Mouse (Mus musculus) kidney, embryonic 16.5 days (tissue): ENCODE measurements at regions not wholly inside any gene's neighbourhood (a gene's known extent, or its start where the extent isn't known, plus 50 kb on each side); places are given as distances from the start of the nearest gene placed in this dataset.

Experiments used
- ATAC-seq: fragments of 200-750 bp; cut with Nextera tagmentation; 2 replicates; pipeline ENCODE4 v1.8.0; 2017; ENCODE audit warnings: moderate TSS enrichment; ENCODE audit not compliant: low FRiP score, low TSS enrichment
- H3K27ac ChIP-seq: fragments of 300-500 bp; sonication (generic); 2 replicates; pipeline ENCODE4 v1.5.1; 2014; ENCODE audit warnings: low read length
- H3K27me3 ChIP-seq: fragments of 300-500 bp; sonication (generic); 2 replicates; pipeline ENCODE4 v1.6.1; 2014; ENCODE audit warnings: low read length, control low read depth, mixed read lengths; ENCODE audit not compliant: insufficient read depth
- H3K36me3 ChIP-seq: fragments of 300-500 bp; sonication (generic); 2 replicates; pipeline ENCODE4 v1.6.1; 2014; ENCODE audit warnings: low read length, control low read depth, mixed read lengths; ENCODE audit not compliant: insufficient read depth
- H3K4me1 ChIP-seq: fragments of 300-500 bp; sonication (generic); 2 replicates; pipeline ENCODE4 v1.6.1; 2014; ENCODE audit warnings: low read length, control low read depth, mixed read lengths; ENCODE audit not compliant: insufficient read depth
- H3K4me2 ChIP-seq: fragments of 300-500 bp; sonication (generic); replicated peaks from 2 replicates; pipeline ENCODE4 v1.6.1; 2014; ENCODE audit warnings: low read depth, low read length
- H3K4me3 ChIP-seq: fragments of 300-500 bp; sonication (generic); 2 replicates; pipeline ENCODE4 v1.5.1; 2014; ENCODE audit warnings: mild to moderate bottlenecking, low read length
- H3K9ac ChIP-seq: fragments of 300-500 bp; sonication (generic); replicated peaks from 2 replicates; pipeline ENCODE4 v1.6.1; 2014; ENCODE audit warnings: low read length
- H3K9me3 ChIP-seq: fragments of 300-500 bp; sonication (generic); 2 replicates; pipeline ENCODE4 v1.6.1; 2016; ENCODE audit warnings: low read length, control low read depth
- WGBS: fragments of 180-500 bp; shearing (Covaris S2); extraction: QIAGEN DNeasy Blood & Tissue Kit; methylation state at CpG from one replicate; pipeline ENCODE4 v1.1.7; 2014; 5-methylcytosine and 5-hydroxymethylcytosine counted together

- Histone ChIP-seq H3K4me3 (no peak overlapping the region), H3K27me3 (no peaks in the 10 kb centered on the region), H3K9ac (no peak overlapping the region), H3K4me1 (peaks cover 16% of the 10 kb centered on the region), H3K36me3 (no peaks in the 10 kb centered on the region), H3K9me3 (no peaks in the 10 kb centered on the region), H3K4me2 (no peak overlapping the region), H3K27ac (no peak overlapping the region)
- ATAC-seq = 0 out of 2 replicates have a peak, but pooled peaks have one; percentile 50
- 41% methylated on average over 1 of the region's 1 CpGs for WGBS
These were observed 113.1 kb upstream of the Jag1 start for GRCm38 (mm10) chr2:137229422-137230069.

- WGBS = 90% methylated on average over 4 of the region's 4 CpGs
- ATAC-seq = no peak
- no peak overlapping the region for H3K27ac ChIP-seq
- peaks cover 16% of the 10 kb centered on the region for H3K4me1 ChIP-seq
- no peak overlapping the region for H3K4me3 ChIP-seq
- no peaks in the 10 kb centered on the region for H3K36me3 ChIP-seq
- no peak overlapping the region for H3K9ac ChIP-seq
- no peaks in the 10 kb centered on the region for H3K9me3 ChIP-seq
- no peaks in the 10 kb centered on the region for H3K27me3 ChIP-seq
- H3K4me2 ChIP-seq = no peak overlapping the region
These were observed 111.1 kb upstream of the Jag1 start for GRCm38 (mm10) chr2:137227495-137227894.

- no peaks in the 10 kb centered on the region for H3K27me3 ChIP-seq
- H3K9me3 ChIP-seq = no peaks in the 10 kb centered on the region
- peak overlapping the region; percentile 40; the same call in 1 of the 2 replicates for H3K27ac ChIP-seq
- H3K36me3 ChIP-seq = no peaks in the 10 kb centered on the region
- peaks cover 5% of the 10 kb centered on the region for H3K4me1 ChIP-seq
- 68% methylated on average over 10 of the region's 10 CpGs for WGBS
- no peak overlapping the region for H3K9ac ChIP-seq
- peak; percentile 87 for ATAC-seq
- H3K4me3 ChIP-seq = no peak overlapping the region
- H3K4me2 ChIP-seq = no peak overlapping the region
These were observed 108.5 kb upstream of the Jag1 start for GRCm38 (mm10) chr2:137224702-137225552.

GRCm38 (mm10) chr2:137215697-137216096 lies 99.3 kb upstream of the Jag1 start:
- no peak for ATAC-seq
- no peak overlapping the region for H3K4me2 ChIP-seq
- H3K4me1 ChIP-seq = no peaks in the 10 kb centered on the region
- no peaks in the 10 kb centered on the region for H3K36me3 ChIP-seq
- no peaks in the 10 kb centered on the region for H3K9me3 ChIP-seq
- no peak overlapping the region for H3K9ac ChIP-seq
- WGBS = 38% methylated on average over 7 of the region's 7 CpGs
- H3K4me3 ChIP-seq = no peak overlapping the region
- H3K27me3 ChIP-seq = no peaks in the 10 kb centered on the region
- H3K27ac ChIP-seq = no peak overlapping the region

- Histone ChIP-seq H3K9me3 (no peaks in the 10 kb centered on the region), H3K4me3 (no peak overlapping the region), H3K36me3 (no peaks in the 10 kb centered on the region), H3K9ac (no peak overlapping the region), H3K4me1 (no peaks in the 10 kb centered on the region), H3K27ac (no peak overlapping the region), H3K27me3 (no peaks in the 10 kb centered on the region), H3K4me2 (no peak overlapping the region)
- 88% methylated on average over 2 of the region's 2 CpGs for WGBS
- no peak for ATAC-seq
These were observed 91.4 kb upstream of the Jag1 start for GRCm38 (mm10) chr2:137207846-137208245.

GRCm38 (mm10) chr2:137204274-137204850 lies 87.9 kb upstream of the Jag1 start:
- Histone ChIP-seq H3K4me1 (no peaks in the 10 kb centered on the region), H3K27ac (peak overlapping the region; percentile 43; the same call in 1 of the 2 replicates), H3K9me3 (no peaks in the 10 kb centered on the region), H3K4me2 (no peak overlapping the region), H3K36me3 (no peaks in the 10 kb centered on the region), H3K9ac (no peak overlapping the region), H3K27me3 (no peaks in the 10 kb centered on the region), H3K4me3 (no peak overlapping the region)
- WGBS = 66% methylated on average over 6 of the region's 6 CpGs
- ATAC-seq = no peak

- no peak for ATAC-seq
- H3K4me2 ChIP-seq = no peak overlapping the region
- no peaks in the 10 kb centered on the region for H3K4me1 ChIP-seq
- 86% methylated on average over 4 of the region's 4 CpGs for WGBS
- H3K9me3 ChIP-seq = no peaks in the 10 kb centered on the region
- no peak overlapping the region for H3K9ac ChIP-seq
- no peaks in the 10 kb centered on the region for H3K36me3 ChIP-seq
- H3K4me3 ChIP-seq = no peak overlapping the region
- H3K27ac ChIP-seq = no peak overlapping the region
- H3K27me3 ChIP-seq = no peaks in the 10 kb centered on the region
These were observed 83.7 kb upstream of the Jag1 start for GRCm38 (mm10) chr2:137200101-137200500.

- 71% methylated on average over 7 of the region's 7 CpGs for WGBS
- ATAC-seq = no peak
- H3K36me3 ChIP-seq = no peaks in the 10 kb centered on the region
- no peaks in the 10 kb centered on the region for H3K27me3 ChIP-seq
- H3K9ac ChIP-seq = no peak overlapping the region
- H3K27ac ChIP-seq = no peak overlapping the region
- no peak overlapping the region for H3K4me3 ChIP-seq
- H3K9me3 ChIP-seq = 0 out of 2 replicates have a peak, but pooled peaks cover 2% of the 10 kb centered on the region
- H3K4me2 ChIP-seq = no peak overlapping the region
- H3K4me1 ChIP-seq = no peaks in the 10 kb centered on the region
These were observed 75.7 kb upstream of the Jag1 start for GRCm38 (mm10) chr2:137192183-137192582.

GRCm38 (mm10) chr2:137169176-137169575 lies 52.7 kb upstream of the Jag1 start:
- ATAC-seq = no peak
- Histone ChIP-seq H3K36me3 (no peaks in the 10 kb centered on the region), H3K27me3 (no peaks in the 10 kb centered on the region), H3K27ac (no peak overlapping the region), H3K4me2 (no peak overlapping the region), H3K9ac (no peak overlapping the region), H3K4me1 (peaks cover 16% of the 10 kb centered on the region), H3K4me3 (no peak overlapping the region), H3K9me3 (no peaks in the 10 kb centered on the region)
- WGBS = 56% methylated on average over 1 of the region's 1 CpGs

- H3K27ac ChIP-seq = no peak overlapping the region
- H3K36me3 ChIP-seq = no peaks in the 10 kb centered on the region
- H3K4me3 ChIP-seq = no peak overlapping the region
- WGBS = 89% methylated on average over 3 of the region's 3 CpGs
- H3K9me3 ChIP-seq = no peaks in the 10 kb centered on the region
- ATAC-seq = no peak
- peaks cover 20% of the 10 kb centered on the region for H3K4me1 ChIP-seq
- H3K27me3 ChIP-seq = no peaks in the 10 kb centered on the region
- no peak overlapping the region for H3K4me2 ChIP-seq
- H3K9ac ChIP-seq = no peak overlapping the region
These were observed 52.2 kb upstream of the Jag1 start for GRCm38 (mm10) chr2:137168626-137169025.
